ENCODE assay signal across 21 mouse cellular contexts in genomic region chr13:112348250-112348649, GRCm38 (mm10). TPM values are rescaled to one million over a fixed set of nuclear protein-coding genes. Genes with fewer than 3 reads are reported as not detected.
DNase-seq lines count a peak whose midpoint lies in the region; ATAC-seq lines count a peak whose summit lies in the region.
"Had no signal": no experiment of that assay in that cellular context is flagged by ENCODE, and none has a peak within 500 bp of the region (broad histone marks: within the 10 kb centered on the region; RNA-seq: fewer than 3 reads in every experiment).

No protein-coding gene starts in this region.

- no peak overlapping the region for H3K4me3 ChIP-seq in forebrain, embryonic 11.5 days (ENCODE audit: low read depth, low read length)
- no peak overlapping the region for H3K4me3 ChIP-seq in forebrain, embryonic 10.5 days
- H3K4me3 ChIP-seq in kidney, embryonic 16.5 days (ENCODE audit: low read length), result no peak overlapping the region
- no peak overlapping the region for H3K4me3 ChIP-seq in embryonic facial prominence, embryonic 12.5 days
- H3K4me3 ChIP-seq: embryonic facial prominence, embryonic 13.5 days; gastrocnemius, adult 2 months; heart, embryonic 12.5 days; hindbrain, embryonic 10.5 days had no signal

- no peaks in the 10 kb centered on the region for H3K27me3 ChIP-seq in forebrain, embryonic 11.5 days (ENCODE audit: control insufficient read depth, insufficient read depth, low read length)
- H3K27me3 ChIP-seq in forebrain, embryonic 10.5 days (ENCODE audit: poor library complexity, severe bottlenecking), result no peaks in the 10 kb centered on the region
- no peaks in the 10 kb centered on the region for H3K27me3 ChIP-seq in kidney, embryonic 16.5 days (ENCODE audit: insufficient read depth, low read length)
- H3K27me3 ChIP-seq in embryonic facial prominence, embryonic 12.5 days, result no peaks in the 10 kb centered on the region
- H3K27me3 ChIP-seq: embryonic facial prominence, embryonic 13.5 days; heart, embryonic 12.5 days had no signal

- H3K27ac ChIP-seq in forebrain, embryonic 11.5 days (ENCODE audit: low read depth, low read length), result no peak overlapping the region
- H3K27ac ChIP-seq in forebrain, embryonic 10.5 days, result no peak overlapping the region
- 0 out of 2 replicates have a peak overlapping the region, but pooled peaks have one; percentile 21 for H3K27ac ChIP-seq in kidney, embryonic 16.5 days (ENCODE audit: low read length)
- H3K27ac ChIP-seq in embryonic facial prominence, embryonic 12.5 days, result 0 out of 2 replicates have a peak overlapping the region, but pooled peaks have one; percentile 93
- H3K27ac ChIP-seq: gastrocnemius, adult 2 months; hindbrain, embryonic 10.5 days; hindbrain, embryonic 14.5 days had no signal

- peak; percentile 36 for DNase-seq in forebrain, embryonic 11.5 days (ENCODE audit: low spot score)
- DNase-seq in forebrain, embryonic 10.5 days (ENCODE audit: extremely low spot score, low spot score), result no peak
- DNase-seq in kidney, postnatal 14 days, result no peak
- DNase-seq in A20 (ENCODE audit: low read depth, low spot score), result peak; percentile 33
- no peak for DNase-seq in thymus, adult 18-20 months
- DNase-seq in natural killer cell, adult 2 months (ENCODE audit: low spot score in 2 of 2), result no peak
- DNase-seq: adrenal gland, adult 2 months; adrenal gland, postnatal 25 days; cerebellum, adult 11 months; cerebellum, adult 8-10 months; cerebellum, postnatal 14 days; embryo, embryonic 11 days; gastrocnemius, adult 2 months; gastrocnemius, postnatal 25 days had no signal

- ATAC-seq in forebrain, embryonic 11.5 days (replicated peaks; ENCODE audit: low FRiP score), result no peak
- peak; percentile 56; the same call in 1 of the 2 replicates for ATAC-seq in kidney, embryonic 16.5 days (ENCODE audit: low FRiP score, low TSS enrichment)
- no peak for ATAC-seq in embryonic facial prominence, embryonic 12.5 days (ENCODE audit: insufficient number of reproducible peaks, insufficient read depth, low FRiP score, low TSS enrichment)
- ATAC-seq: forebrain, embryonic 14.5 days had no signal

- 87% methylated on average over 1 of the region's 1 CpGs for WGBS in forebrain, embryonic 11.5 days
- WGBS in forebrain, embryonic 10.5 days, result 85% methylated on average over 1 of the region's 1 CpGs
- WGBS in kidney, embryonic 16.5 days, result 91% methylated on average over 1 of the region's 1 CpGs
- WGBS in embryonic facial prominence, embryonic 12.5 days, result 100% methylated on average over 1 of the region's 1 CpGs

- no peak overlapping the region for H3K4me2 ChIP-seq in forebrain, embryonic 11.5 days (ENCODE audit: low read depth, low read length, severe bottlenecking)
- H3K4me2 ChIP-seq in kidney, embryonic 16.5 days (replicated peaks; ENCODE audit: low read depth, low read length), result no peak overlapping the region
- no peak overlapping the region for H3K4me2 ChIP-seq in embryonic facial prominence, embryonic 12.5 days (replicated peaks)
- H3K4me2 ChIP-seq: embryonic facial prominence, embryonic 13.5 days; heart, embryonic 12.5 days; hindbrain, embryonic 14.5 days had no signal

- H3K9ac ChIP-seq in forebrain, embryonic 11.5 days (ENCODE audit: low read length), result no peak overlapping the region
- no peak overlapping the region for H3K9ac ChIP-seq in kidney, embryonic 16.5 days (replicated peaks; ENCODE audit: low read length)
- no peak overlapping the region for H3K9ac ChIP-seq in embryonic facial prominence, embryonic 12.5 days
- H3K9ac ChIP-seq: embryonic facial prominence, embryonic 13.5 days; heart, embryonic 12.5 days; hindbrain, embryonic 14.5 days had no signal

- H3K4me1 ChIP-seq in forebrain, embryonic 11.5 days (replicated peaks; ENCODE audit: control insufficient read depth, insufficient read depth, low read length), result no peaks in the 10 kb centered on the region
- peaks cover 20% of the 10 kb centered on the region for H3K4me1 ChIP-seq in forebrain, embryonic 10.5 days
- H3K4me1 ChIP-seq in kidney, embryonic 16.5 days (ENCODE audit: insufficient read depth, low read length), result peaks cover 24% of the 10 kb centered on the region
- H3K4me1 ChIP-seq in embryonic facial prominence, embryonic 12.5 days, result peaks cover 24% of the 10 kb centered on the region

- H3K9me3 ChIP-seq in forebrain, embryonic 11.5 days (ENCODE audit: control insufficient read depth, low read length), result no peaks in the 10 kb centered on the region
- 0 out of 2 replicates have a peak, but pooled peaks cover 3% of the 10 kb centered on the region for H3K9me3 ChIP-seq in forebrain, embryonic 10.5 days
- H3K9me3 ChIP-seq in kidney, embryonic 16.5 days (ENCODE audit: low read length), result no peaks in the 10 kb centered on the region; the same call in 1 of the 2 replicates
- no peaks in the 10 kb centered on the region for H3K9me3 ChIP-seq in embryonic facial prominence, embryonic 12.5 days
- H3K9me3 ChIP-seq: embryonic facial prominence, embryonic 13.5 days; heart, embryonic 12.5 days had no signal

- H3K36me3 ChIP-seq in forebrain, embryonic 11.5 days (ENCODE audit: control insufficient read depth, insufficient read depth, low read length), result no peaks in the 10 kb centered on the region
- no peaks in the 10 kb centered on the region for H3K36me3 ChIP-seq in forebrain, embryonic 10.5 days (replicated peaks)
- no peaks in the 10 kb centered on the region for H3K36me3 ChIP-seq in kidney, embryonic 16.5 days (ENCODE audit: insufficient read depth, low read length)
- H3K36me3 ChIP-seq in embryonic facial prominence, embryonic 12.5 days, result no peaks in the 10 kb centered on the region
- H3K36me3 ChIP-seq: heart, embryonic 12.5 days; hindbrain, embryonic 10.5 days had no signal

RNA-seq across cellular contexts. Expression of gene Ankrd55, which starts 60.0 kb away (rescaled TPM):
- polyA plus RNA-seq in forebrain, embryonic 11.5 days (2014; fragmentation: Nextera tagmentation; extraction: Ambion mirVana), result 1.1 and 1.3 TPM in 2 replicates
- 0.55 and 0.60 TPM in 2 replicates for polyA plus RNA-seq in forebrain, embryonic 10.5 days (2016; fragmentation: Nextera tagmentation; extraction: Ambion mirVana)
- polyA plus RNA-seq in kidney, embryonic 16.5 days (2015; fragmentation: Nextera tagmentation; extraction: Ambion mirVana), result 0.27 and 0.30 TPM in 2 replicates
- 1.8 and 2.1 TPM in 2 replicates for polyA plus RNA-seq in embryonic facial prominence, embryonic 12.5 days (2016; fragmentation: Nextera tagmentation; extraction: Ambion mirVana)

Comparison
In these comparisons a context has a peak if more than half of its experiments do, and no peak if none do; other contexts are left out.
1. DNase-seq: peak in forebrain, embryonic 11.5 days (single experiment) and A20 (single experiment); none in forebrain, embryonic 10.5 days (single experiment), kidney, postnatal 14 days (single experiment), thymus, adult 18-20 months (0 of 2) and natural killer cell, adult 2 months (0 of 2).
2. H3K27ac ChIP-seq: peak in kidney, embryonic 16.5 days (single experiment) and embryonic facial prominence, embryonic 12.5 days (single experiment); none in forebrain, embryonic 11.5 days (single experiment) and forebrain, embryonic 10.5 days (single experiment).